Mouse (Mus musculus): ENCODE measurements at regions not wholly inside any gene's neighbourhood (a gene's known extent, or its start where the extent isn't known, plus 50 kb on each side); places are given as distances from the start of the nearest gene placed in this dataset.
"Not testable (repeated sequence)": the region's sequence is repeated elsewhere in the genome, so short reads cannot be mapped to it uniquely, and the experiment has no call there.

DNA sequence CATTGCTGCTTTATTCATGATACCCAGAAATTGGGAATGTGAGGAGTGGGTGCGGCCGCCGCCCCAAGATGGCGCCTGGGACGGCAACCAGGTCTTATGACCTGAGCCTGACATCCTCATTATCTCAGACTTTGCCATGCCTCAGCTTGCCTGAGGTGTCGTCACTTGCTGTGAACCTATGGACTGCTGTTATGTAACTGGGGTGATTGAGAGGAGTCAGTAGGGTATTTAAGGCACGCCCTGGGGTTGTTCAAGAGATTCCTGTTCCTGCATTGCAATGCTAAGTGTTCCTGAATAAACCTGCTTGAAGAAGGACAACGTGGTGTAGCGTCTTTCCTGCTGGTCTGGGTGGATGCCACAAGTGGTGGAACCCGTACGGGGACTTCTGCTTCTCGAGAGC, 211.4 kb upstream of the Pou3f2 start:
- DNase-seq: no peak

DNA sequence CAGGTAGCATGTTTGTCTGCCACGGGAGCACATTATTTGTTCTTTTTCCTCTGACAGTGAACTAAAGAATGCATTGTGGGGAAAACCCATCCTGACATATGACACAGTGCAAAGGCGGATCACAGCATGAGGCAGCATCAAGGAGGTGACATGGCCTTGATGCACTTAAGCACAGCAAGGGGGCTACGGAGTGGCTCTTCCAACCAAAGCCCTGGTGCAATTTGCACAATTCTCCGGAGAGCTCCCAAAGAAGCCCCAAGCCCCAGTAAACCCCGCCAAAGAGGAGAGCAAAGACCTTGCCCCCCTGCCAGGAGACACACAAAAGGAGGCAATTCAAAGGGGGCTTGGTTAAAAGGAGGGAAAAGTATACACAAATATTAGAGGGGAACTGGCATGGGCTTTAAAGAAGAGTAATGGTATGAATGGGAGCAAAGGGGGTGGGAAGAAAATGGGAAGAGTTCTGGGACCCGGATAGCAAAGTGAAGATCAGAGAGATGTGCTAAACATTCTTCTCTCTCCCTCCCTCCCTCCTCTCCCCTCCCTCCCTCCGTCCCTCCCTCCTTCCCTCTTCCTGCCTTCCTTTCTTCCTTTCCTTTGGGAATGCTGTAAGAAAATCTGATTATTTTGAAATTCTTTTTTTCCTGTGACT, 179.7 kb upstream of the Pou3f2 start:
- DNase-seq: no peak

DNA sequence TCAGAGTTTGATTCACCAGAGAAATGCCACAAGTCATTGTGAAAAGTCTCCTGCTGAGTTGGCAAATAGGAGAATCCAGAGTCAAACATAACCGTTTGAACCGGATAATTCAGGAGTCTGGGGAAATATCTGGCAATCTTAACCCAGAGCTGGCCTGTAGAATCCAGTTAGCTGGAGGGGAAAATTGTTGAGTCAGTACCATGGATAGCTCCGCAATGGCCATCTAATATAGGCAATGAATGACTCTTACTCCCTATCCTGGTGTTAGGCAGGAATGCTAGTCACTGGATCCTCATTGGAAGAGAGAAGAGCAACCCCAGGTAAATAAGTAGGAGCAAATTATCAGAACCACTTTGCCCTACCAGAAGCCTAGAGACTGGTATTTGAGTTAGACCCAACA, 157.4 kb upstream of the Pou3f2 start:
- peak; percentile 32 to 40 for DNase-seq

DNA sequence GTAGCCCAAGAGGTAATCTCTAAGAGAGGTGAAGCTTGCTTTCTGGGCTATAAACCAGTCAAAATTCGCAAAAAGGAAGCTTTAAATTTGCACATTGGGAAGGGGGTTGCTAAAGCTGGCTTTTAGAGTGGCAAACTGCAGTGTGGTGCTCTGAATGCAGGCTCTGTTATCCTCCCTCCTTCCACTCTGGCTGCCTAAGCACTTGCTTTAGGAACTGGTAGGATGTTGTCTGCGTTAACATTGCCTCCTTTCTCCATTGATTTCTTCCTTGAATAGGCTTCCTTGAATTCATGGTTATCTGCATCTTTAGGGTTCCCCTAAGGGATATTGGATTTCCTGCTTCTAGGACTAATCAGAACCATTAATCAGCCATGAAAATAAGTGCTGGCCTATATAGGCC, 120.8 kb upstream of the Pou3f2 start:
- DNase-seq: no peak

DNA sequence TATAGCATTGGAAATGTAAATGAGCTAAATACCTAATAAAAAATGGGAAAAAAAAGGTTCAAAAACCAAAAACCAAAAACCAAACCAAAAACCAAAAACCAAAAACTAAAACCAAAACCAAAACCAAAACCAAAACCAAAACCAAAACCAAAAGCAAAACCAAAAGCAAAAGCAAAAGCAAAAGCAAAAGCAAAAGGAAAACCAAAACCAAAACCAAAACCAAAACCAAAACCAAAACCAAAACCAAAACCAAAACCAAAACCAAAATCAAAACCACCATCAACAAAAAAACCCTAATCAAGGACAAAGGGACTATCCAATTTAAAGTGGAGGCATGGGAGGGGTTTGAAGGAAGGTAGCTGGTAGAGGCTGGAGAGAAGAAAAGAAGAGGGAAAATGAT, 114.0 kb upstream of the Pou3f2 start:
- DNase-seq: not testable (repeated sequence)

DNA sequence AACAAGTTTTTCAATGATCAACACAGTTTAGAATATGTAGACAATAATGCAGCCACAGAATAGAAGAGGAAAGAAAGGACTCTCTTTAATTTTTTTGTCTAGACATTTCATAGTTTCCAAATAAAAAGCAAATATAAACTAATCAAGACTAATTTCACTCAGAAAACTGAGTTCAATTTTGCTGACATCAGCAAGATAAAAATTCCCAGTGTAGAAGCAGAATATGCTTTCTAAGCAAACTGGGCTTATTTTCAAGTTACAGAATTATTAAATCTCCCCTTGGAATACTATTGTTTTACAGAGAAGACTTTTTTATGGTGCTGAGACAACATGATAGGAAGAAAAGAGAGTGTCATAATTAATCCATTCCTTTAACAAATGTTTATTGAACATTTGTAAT, 99.0 kb upstream of the Pou3f2 start:
- no peak for DNase-seq

DNA sequence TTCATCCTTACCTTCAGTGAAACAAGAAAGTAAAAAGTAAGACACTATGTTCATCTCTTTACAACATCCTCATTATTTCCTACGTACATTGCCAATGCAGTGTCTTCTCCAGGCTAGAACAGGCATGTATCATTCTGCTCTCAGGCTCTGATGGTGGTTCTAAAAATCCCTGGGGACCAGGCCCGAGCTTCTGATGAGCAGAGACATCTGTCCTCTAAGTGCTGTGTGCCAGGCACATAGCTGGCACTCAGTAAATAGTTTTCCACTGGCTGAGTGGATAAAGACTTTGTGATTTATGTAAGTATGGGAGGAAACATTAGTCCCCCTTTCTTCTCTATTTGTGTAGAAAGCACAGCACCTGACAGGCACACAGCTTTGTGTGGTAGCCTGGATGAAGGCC, 77.8 kb upstream of the Pou3f2 start:
- DNase-seq: no peak

DNA sequence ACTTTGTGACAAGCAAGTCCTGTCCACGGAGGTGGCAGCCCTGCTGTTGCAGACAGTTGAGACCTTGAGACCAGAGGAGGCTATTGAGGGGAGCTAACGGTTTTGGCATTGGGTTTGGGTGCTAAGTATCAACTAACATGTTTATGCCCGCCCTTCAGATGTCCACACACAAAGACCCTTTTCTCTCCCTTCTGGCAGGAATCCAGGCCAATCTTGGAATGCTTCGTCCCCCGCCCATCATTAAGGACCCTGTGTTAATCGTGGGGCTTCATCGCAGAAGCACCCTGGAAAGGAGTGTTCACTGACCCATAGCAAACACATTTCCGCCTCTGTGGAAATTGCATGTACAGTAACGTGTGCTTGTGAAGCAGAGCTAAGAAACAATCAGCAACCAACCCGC, 76.4 kb upstream of the Pou3f2 start:
- DNase-seq: no peak

Measured in kidney, postnatal 4 days (tissue).